Mouse (Mus musculus) thymus, adult 2 months (tissue): Measurements from ENCODE around the gene Dars. TPM values are rescaled to one million over a fixed set of nuclear protein-coding genes. Genes with fewer than 3 reads are reported as not detected.

Experiments used
- DNase-seq: peaks from one replicate; pipeline ENCODE4 v3.0.0; 2021
- H3K27ac ChIP-seq: fragments of 200-500 bp; 2 replicates; pipeline ENCODE4 v1.5.1; 2012; ENCODE audit warnings: low read length, control low read depth; ENCODE audit not compliant: control insufficient read depth, insufficient read depth
- H3K27me3 ChIP-seq: fragments of 200-500 bp; 2 replicates; pipeline ENCODE4 v1.6.1; 2012; ENCODE audit warnings: mild to moderate bottlenecking, low read length, moderate library complexity, mixed read lengths; ENCODE audit not compliant: control insufficient read depth, insufficient read depth
- H3K36me3 ChIP-seq: fragments of 200-500 bp; 2 replicates; pipeline ENCODE4 v1.6.1; 2012; ENCODE audit warnings: mild to moderate bottlenecking, low read length, moderate library complexity; ENCODE audit not compliant: control insufficient read depth, insufficient read depth
- H3K4me1 ChIP-seq: fragments of 200-500 bp; replicated peaks from 2 replicates; pipeline ENCODE4 v1.6.1; 2012; ENCODE audit warnings: low read length; ENCODE audit not compliant: control insufficient read depth, insufficient read depth
- H3K4me3 ChIP-seq: fragments of 200-500 bp; 2 replicates; pipeline ENCODE4 v1.5.1; 2012; ENCODE audit warnings: mild to moderate bottlenecking, low read length, control low read depth, moderate library complexity; ENCODE audit not compliant: control insufficient read depth, insufficient read depth
- CTCF ChIP-seq: fragments of 200-500 bp; IDR thresholded peaks from 2 replicates; pipeline ENCODE4 v1.5.1; 2012; ENCODE audit warnings: mild to moderate bottlenecking, control low read depth, low read length, moderate library complexity, borderline replicate concordance; ENCODE audit not compliant: control insufficient read depth, poor library complexity, insufficient read depth; ENCODE audit errors: extremely low read depth
- POLR2A ChIP-seq: fragments of 200-500 bp; IDR thresholded peaks from 2 replicates; pipeline ENCODE4 v1.6.1; 2012; ENCODE audit warnings: mild to moderate bottlenecking, low read length, control low read depth, moderate library complexity; ENCODE audit not compliant: control insufficient read depth, poor library complexity, insufficient read depth; ENCODE audit errors: extremely low read depth
- WGBS: fragments of 180-500 bp; shearing (Covaris S2); methylation state at CpG from one replicate; pipeline ENCODE4 v1.1.7; 2018; 5-methylcytosine and 5-hydroxymethylcytosine counted together
- polyA plus RNA-seq: library from polyadenylated mRNA; depleted of rRNA; stranded (reverse); fragments of >200 nt; gene quantifications from 2 replicates; pipeline ENCODE4 v1.2.3, GENCODE M21; 2012

Gene Dars
- polyA plus RNA-seq, 1 experiment, result 17.6 TPM

GRCm38 (mm10) chr1:128436015-128436414 is 18.8 kb upstream of the Dars start:
- 22% methylated on average over 3 of the region's 3 CpGs for WGBS
- H3K27me3 ChIP-seq, result no peaks in the 10 kb centered on the region
- no peak for DNase-seq
- H3K4me1 ChIP-seq, result peaks cover 13% of the 10 kb centered on the region
- H3K27ac ChIP-seq, result no peak overlapping the region
- TF ChIP-seq POLR2A (no peak), CTCF (no peak)
- no peak overlapping the region for H3K4me3 ChIP-seq
- H3K36me3 ChIP-seq, result no peaks in the 10 kb centered on the region

- H3K36me3 ChIP-seq, result no peaks in the 10 kb centered on the region
- DNase-seq, result no peak
- H3K27me3 ChIP-seq, result no peaks in the 10 kb centered on the region
- H3K27ac ChIP-seq, result no peak overlapping the region
- 29% methylated on average over 4 of the region's 4 CpGs for WGBS
- TF ChIP-seq CTCF (no peak), POLR2A (no peak)
- no peak overlapping the region for H3K4me3 ChIP-seq
- peaks cover 13% of the 10 kb centered on the region for H3K4me1 ChIP-seq
Observed at GRCm38 (mm10) chr1:128435551-128435950, 18.4 kb upstream of the Dars start.

GRCm38 (mm10) chr1:128424928-128425327 is 7.8 kb upstream of the Dars start:
- Histone ChIP-seq H3K4me1 (no peaks in the 10 kb centered on the region), H3K4me3 (no peak overlapping the region), H3K27ac (no peak overlapping the region), H3K36me3 (no peaks in the 10 kb centered on the region), H3K27me3 (no peaks in the 10 kb centered on the region)
- WGBS, result 90% methylated on average over 3 of the region's 3 CpGs
- DNase-seq, result no peak
- TF ChIP-seq POLR2A (no peak), CTCF (no peak)

GRCm38 (mm10) chr1:128417533-128417888 is 343 bp upstream of the Dars start:
- Histone ChIP-seq H3K4me3 (no peak overlapping the region), H3K36me3 (0 out of 2 replicates have a peak, but pooled peaks cover 6% of the 10 kb centered on the region), H3K27me3 (no peaks in the 10 kb centered on the region), H3K27ac (peak overlapping the region; percentile 4; the same call in 1 of the 2 replicates), H3K4me1 (0 out of 2 replicates have a peak, but pooled peaks cover 2% of the 10 kb centered on the region)
- TF ChIP-seq CTCF (no peak), POLR2A (no peak)
- 73% methylated on average over 5 of the region's 5 CpGs for WGBS
- no peak for DNase-seq

GRCm38 (mm10) chr1:128411141-128411540 is 6.0 kb downstream of the Dars start:
- no peak for DNase-seq
- Histone ChIP-seq H3K36me3 (peaks cover 10% of the 10 kb centered on the region; the same call in 1 of the 2 replicates), H3K27me3 (no peaks in the 10 kb centered on the region), H3K4me1 (0 out of 2 replicates have a peak, but pooled peaks cover 2% of the 10 kb centered on the region), H3K27ac (no peak overlapping the region), H3K4me3 (no peak overlapping the region)
- TF ChIP-seq POLR2A (no peak), CTCF (no peak)
- WGBS, result 97% methylated on average over 5 of the region's 5 CpGs

- no peak for DNase-seq
- Histone ChIP-seq H3K4me1 (no peaks in the 10 kb centered on the region), H3K27me3 (no peaks in the 10 kb centered on the region), H3K27ac (no peak overlapping the region), H3K4me3 (no peak overlapping the region), H3K36me3 (peaks cover 30% of the 10 kb centered on the region)
- no peak for TF ChIP-seq POLR2A
- TF ChIP-seq CTCF, result no peak
- 92% methylated on average over 1 of the region's 1 CpGs for WGBS
Observed at GRCm38 (mm10) chr1:128406846-128407245, 10.3 kb downstream of the Dars start.

GRCm38 (mm10) chr1:128405675-128406074 is 11.5 kb downstream of the Dars start:
- H3K4me1 ChIP-seq, result no peaks in the 10 kb centered on the region
- no peak for TF ChIP-seq CTCF
- no peak for TF ChIP-seq POLR2A
- no peak overlapping the region for H3K4me3 ChIP-seq
- DNase-seq, result no peak
- H3K36me3 ChIP-seq, result peaks cover 39% of the 10 kb centered on the region
- no peaks in the 10 kb centered on the region for H3K27me3 ChIP-seq
- 86% methylated on average over 1 of the region's 1 CpGs for WGBS
- H3K27ac ChIP-seq, result no peak overlapping the region
